Mouse (Mus musculus): ENCODE data around the gene Cdk8.

Cdk8 gene

DNA sequence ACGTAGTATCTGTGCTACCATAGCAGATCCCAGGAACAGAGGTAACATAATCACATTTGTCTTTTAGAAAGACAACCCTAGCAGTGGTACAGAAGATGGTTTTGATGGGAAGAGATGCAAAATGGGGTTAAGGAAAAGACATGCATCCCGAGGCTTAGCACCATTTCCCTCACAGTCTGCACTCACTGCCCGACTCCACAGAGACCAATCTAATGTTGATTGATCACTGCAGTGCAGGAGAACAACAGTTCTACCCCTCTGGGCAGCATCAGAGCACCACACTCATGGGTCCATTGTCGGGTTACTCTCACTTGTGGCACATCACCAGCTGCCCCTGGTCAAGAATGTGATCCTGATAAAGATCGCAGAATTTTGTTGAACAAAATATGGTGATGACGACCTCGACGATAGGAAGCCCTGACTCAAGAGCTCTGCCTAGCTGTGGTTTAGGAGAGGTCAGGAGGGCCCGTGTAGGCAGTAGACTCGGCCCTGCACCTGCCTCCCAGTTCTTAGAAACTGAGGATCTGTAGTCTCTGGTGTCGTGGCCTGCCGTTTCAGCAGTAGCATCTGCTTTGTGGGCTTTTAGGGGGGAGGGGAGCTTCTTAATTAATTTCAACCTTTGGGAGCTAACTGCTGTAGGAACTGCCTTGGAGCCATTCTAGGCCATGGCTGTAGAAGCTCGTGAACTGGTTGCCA is 51.0 kb downstream of the Cdk8 start:
- DNase-seq: no peak

DNA sequence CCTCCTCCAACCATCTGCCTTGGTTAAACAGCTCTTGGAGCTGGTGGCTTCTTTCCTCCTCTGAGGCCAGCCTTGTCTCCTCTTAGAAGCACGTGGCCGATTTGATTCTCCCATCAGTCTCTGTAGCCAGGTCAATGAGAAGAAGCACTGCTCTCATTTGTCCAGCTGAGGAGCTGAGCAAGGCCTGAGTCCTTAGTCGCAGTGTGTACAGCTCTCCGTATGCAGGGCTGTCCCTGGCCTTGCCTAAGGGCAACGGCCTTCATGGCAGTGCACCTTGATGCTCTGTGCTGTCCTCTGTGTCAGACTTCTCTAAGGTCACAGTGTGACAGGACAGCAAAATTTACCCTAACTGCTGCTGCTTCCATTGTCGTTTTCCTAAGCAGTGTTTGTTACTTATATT is 52.9 kb downstream of the Cdk8 start:
- DNase-seq: no peak

DNA sequence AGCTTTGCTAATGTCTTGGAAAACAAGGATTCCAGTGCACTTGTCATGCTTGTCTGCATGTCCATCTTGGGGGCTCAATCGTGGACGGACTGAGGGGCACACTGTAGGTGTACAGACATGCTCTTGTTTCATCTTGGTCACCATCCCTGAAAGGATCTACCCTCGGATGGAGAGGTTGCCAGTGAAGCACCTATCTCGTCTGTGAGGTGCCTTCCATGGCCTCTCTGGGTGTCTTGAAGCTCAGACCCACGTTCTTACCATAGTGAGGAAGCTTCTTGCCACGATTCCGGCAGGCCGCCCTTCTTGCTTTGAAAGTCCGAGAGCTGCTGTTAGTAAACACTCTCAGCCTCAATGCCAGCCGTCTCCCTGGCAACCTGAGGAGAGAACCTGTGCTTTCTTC is 56.4 kb downstream of the Cdk8 start:
- no peak for DNase-seq

DNA sequence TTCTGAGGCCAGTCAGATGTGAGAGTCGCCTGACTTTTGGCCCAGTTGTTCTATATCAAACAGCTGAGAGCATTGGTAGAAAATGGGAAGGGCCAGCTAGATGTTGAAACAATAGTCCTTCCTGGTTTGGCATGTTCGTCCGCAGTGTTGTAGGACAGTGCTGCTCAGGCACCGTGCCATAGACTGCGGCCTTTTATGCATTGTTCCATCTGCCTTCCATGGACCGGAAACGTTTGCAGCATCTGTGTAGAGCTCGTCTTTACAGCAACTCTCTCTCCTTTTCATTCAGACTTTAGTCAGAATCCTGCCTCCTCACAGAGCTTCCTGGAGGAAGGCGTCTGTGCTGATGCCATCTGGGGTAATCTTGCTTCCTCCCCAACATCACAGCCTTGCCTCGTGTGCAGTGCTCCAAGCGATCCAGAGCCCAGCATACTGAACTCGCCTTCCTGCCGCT is 57.0 kb downstream of the Cdk8 start:
- peak; percentile 34 for DNase-seq

DNA sequence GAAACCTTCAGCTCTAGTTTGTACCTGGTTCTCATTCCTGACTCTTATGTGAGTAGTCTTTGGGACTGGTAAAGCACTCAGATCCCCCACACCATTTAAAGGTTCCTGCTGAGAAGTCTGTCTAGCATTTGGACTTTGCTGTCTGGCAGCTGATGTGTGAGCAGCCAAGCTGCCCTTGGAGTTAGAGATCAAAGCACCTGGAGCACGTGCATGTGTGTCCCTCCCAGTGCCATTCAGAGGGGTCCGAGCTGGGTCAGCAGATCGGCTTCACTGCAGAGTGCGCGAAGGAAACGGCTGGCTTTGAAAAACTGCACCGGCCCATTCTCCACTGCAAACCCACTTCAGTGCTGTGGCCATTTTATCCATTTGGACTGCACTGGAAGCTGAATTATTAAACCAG is 58.9 kb downstream of the Cdk8 start:
- DNase-seq: no peak

DNA sequence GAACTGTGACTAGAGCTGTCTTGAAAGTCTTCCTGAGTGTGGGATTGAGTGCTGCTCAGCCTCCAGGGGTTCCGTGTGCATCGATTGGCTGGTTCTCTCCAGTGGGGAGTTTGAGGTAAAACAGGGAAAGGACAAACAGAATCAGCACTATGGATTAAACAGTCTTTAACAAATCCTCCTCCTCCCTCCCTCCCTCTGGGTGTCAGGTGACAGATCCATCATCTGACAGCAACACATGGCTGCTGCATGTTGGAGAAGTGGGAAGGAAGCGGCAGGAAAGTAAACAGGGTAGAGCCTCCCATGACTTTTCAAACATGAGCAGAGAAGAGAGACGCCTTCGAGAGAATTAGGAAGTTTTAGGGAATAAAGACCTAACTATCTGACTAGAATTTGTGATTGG is 59.4 kb downstream of the Cdk8 start:
- no peak for DNase-seq

DNA sequence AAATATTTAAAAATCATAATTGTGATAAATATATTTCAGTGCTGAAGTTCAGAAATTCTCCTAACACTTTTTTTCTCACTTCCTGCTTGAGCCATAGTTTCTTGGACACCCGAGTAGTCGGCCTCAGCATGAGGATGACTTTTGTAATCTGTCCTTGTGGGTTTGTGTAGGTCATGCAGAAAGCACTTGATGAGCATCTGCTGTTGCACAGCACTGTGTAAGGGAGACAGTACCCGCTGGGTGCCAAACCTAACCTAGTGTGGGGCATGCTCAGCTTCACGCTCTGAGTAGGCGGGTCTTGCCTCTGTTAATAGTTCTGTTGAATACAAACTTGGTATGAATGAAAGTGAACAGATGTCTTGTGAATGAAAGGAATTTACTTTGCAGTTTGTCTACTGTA is 60.5 kb downstream of the Cdk8 start:
- no peak for DNase-seq

DNA sequence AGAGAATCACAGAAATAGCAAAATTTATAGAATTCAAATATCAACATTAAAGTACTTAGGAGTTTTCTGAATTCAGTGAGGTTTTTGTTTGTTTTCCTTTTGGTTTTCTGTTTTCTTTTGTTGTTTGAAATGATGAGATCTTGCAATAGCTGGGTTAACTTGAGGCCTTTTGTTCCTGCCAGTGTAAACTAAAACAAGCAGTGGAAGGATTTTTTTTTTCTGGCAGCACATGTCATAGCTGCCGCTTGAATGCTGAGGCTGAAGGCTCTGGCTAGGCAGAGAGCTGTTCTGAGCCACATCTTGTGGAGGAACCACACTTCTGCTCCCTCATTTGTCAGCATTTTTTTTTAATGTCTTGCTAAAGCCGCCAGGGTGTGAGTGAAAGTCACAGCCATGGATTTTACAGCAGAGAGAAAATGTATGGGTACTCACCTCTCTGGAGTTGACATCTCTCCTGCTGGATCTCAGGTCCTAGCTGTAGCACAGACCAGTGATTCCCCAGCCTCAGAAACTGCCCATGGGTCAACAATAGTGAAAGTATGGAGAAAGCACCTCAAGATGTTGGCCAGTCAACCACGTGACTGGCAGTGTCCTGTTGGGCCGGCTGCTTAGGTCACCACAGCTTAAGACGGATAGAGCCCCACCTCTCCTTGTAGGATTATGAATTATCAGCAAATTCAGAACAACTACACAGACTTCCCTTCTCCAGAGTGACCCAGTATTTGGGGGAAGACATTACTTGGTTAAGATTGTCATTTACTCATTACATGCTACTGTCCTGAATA is 62.1 kb downstream of the Cdk8 start:
- DNase-seq: no peak

DNA sequence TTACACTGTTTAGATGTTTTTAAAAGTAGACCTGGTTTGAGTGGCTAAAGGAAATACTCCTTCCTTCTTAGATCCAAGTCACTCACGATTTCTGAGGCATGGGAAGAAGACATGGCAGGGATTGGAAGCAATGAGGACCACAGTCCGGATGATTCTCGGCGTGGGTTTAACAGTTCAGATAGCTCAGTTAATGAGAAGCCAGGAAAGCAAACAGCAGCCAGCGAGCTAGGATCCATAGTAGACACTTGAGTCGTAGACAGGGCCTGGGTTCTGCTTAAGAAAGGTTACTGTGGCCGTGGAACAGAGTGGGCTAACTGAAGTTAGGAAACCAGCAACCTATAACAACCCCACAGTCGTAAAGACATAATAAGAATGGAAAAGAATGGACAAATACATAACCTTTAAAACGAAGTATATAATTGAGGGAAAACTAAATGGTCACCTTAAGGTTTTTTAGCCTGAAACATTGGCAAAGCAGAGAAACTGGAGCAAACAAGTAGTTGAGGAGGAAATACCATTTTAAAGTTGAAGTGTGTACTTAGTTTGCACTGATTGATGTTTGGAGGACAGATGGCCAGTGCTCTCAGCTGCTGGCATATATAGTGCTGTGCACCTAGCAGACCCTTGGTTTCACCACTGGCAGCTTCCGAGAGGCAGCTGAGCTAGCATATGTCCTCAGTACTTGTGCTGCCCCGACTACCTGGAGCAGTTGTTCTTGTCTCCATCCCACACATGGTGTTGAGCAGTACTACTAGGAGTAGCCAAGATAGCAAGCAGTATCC is 63.1 kb downstream of the Cdk8 start:
- DNase-seq: no peak

DNA sequence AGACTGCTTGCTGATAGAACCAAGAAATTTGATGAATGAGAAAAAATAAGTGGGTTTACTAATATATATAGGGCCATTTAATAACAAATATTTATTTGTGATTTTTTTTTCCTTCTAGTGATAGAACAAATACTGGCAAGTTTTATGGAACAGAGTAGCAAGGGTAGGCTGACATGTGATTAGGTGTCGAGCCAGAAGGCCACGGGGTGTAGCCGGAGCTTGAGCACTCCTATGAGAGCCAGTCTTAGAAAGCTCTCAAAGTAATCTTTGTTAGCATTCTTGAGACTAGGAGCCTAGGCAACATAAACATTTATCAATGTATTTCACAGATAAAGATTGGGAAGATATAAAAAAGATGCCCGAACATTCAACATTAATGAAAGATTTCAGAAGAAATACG is 63.8 kb downstream of the Cdk8 start:
- no peak for DNase-seq

DNA sequence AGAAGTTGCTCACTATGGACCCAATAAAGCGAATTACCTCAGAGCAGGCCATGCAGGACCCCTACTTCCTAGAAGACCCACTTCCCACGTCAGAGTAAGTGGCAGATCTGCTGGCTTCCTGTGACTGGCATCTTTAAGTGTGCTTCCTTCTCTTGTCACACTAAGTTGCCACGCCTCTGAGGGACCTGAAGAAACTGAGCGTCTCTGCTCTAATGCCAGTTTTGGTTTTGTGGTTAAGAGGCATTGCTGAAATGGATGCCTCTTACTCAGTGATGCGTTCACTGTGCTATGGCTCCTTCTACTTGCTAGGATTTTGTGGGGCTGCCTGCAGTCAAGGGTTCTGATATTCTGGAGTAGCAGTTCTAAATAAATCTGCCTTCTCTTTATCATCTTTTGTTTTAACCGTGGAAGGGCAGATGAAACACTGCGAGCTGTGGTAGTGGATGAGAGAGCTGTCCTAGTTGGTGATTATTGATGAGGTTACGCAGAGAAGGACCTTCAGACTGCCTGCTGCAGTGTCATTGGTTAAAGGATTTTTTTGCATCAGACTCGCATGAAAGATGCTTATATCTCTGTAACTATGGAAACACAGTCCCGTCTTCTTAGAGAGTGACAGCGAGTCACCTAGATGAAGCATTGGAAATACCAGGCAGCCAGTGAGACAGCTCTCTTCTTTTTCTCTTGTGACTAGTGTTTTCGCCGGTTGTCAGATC is 67.9 kb downstream of the Cdk8 start:
- DNase-seq: no peak

DNA sequence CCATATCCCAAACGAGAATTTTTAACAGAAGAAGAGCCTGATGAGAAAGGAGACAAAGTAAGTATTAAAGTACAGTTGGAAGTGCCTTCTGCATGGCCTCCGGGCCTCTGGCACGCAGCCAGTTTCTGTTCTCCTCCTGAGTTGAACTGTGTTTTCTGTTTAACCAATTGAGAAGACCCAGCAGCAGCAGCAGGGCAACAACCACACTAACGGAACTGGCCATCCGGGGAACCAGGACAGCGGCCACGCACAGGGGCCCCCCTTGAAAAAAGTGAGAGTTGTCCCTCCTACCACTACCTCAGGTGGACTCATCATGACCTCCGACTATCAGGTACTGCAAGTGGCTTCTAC is 68.5 kb downstream of the Cdk8 start:
- DNase-seq: peak; percentile 31

DNA sequence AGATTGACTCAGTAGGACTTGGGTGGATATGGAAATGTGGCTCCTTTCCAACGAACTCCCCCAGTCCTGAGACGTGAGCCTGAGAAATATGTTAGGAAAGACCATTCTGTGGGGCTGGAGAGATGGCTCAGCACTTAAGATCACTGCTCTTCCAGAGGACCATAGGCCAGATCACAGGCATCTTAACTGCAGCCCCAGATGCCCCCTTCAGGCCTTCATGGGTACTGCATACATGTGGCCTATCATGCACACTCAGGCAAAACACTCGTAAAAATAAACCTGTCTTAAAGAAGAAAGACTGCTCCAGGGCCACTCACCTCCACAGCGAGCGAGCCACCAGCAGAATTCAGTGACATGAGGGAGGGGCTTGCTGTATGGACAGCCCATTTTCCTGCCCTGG is 72.4 kb downstream of the Cdk8 start:
- peak; percentile 66 for DNase-seq

DNA sequence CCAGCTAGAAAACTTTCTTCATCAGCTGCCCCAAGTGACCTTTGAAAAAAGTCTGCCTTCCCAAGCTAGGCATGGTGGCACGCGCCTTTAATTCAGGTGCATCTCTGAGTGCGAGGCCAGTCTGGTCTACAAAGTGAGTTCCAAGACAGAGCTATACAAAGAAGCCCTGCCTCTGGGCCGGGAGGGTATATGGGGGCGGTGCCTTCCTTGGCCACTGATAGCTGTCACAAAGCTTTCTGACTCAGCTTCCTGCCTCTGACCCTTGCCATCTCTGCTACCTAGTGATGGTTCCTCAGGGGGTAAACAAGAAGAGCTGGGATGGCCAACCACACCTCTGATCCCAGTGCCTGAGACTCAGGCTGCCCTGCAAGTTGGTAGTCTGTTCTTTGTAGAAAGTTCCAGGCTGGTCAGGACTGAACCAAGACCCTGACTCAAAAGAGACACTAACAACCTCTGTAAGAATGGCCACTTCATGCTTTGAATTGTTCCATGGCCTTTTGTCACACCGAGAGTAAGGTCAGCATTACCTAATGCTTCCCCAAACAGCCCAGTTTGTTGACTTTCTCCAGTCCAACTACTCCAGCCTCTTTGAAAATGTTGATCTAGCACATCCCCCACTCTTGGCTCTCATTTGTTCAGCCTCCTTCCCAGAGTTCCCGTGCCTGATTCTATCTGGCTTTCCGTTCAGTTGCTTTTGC is 76.2 kb downstream of the Cdk8 start:
- no peak for DNase-seq

DNA sequence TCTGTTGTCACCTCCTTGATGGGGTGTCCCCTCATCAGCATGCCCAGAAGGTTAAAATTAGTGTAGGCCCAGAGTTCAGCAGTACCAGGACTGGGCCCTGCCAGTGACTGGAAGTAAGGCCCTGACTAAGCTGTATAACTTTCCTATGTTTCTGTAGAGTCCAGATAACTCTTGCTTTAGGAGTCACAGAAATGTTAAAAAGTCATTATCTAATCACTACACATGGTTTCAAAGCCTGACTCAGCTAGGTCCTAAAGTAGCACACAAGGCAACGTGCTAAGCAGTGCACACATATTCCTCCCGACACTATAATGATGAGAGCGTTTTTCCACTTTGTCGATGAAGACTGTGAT is 76.7 kb downstream of the Cdk8 start:
- DNase-seq: no peak

DNA sequence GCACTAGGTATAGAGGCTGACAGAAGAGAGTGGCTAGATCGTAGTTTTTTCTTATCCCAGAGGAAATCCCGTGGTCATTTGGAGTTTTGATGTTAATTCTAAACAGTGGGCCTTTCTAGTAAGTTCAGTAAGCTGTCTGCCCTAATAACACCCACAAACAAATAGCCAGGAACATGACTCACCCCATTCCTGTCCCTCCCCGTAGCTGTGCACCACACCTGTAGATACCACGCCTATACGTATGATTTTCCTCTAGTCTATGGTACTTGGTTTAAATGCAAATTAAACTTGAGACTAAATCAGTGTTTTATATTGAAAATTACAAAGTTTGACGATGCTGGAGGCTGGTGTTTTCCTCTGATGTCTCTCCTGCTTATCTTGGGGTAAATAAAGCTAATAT is 83.5 kb downstream of the Cdk8 start:
- DNase-seq: no peak

DNA sequence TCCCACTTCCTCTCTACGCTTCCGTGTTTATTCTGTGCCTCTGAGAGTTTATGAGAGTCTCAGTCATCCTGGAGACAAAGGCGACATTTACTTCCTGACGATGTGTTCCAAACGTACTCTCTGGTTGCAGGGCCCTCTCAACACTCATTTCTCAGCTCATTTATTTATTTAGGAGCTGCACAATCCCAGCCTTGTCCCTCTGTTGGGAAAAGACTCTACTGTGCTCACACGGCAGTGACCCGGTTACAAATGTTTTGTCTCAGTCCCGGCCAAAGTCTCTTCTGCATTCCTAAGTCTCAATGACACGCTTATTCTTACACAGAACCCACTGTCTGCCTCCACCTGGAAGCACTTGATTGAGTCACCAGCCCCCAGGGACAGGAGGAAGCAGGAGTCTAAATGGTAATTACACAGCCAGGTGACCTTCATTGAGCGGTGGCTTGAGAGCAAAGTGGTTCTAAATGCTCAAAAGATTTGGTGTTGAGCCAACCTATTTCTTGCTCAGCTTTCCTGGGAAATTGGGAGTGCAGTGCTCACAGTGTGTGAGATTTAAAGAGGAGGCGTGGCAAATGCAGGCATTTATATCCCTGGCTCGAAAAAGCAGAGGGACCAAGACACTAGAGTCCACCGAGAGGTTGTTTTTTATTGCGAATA is 84.4 kb downstream of the Cdk8 start:
- no peak for DNase-seq

DNA sequence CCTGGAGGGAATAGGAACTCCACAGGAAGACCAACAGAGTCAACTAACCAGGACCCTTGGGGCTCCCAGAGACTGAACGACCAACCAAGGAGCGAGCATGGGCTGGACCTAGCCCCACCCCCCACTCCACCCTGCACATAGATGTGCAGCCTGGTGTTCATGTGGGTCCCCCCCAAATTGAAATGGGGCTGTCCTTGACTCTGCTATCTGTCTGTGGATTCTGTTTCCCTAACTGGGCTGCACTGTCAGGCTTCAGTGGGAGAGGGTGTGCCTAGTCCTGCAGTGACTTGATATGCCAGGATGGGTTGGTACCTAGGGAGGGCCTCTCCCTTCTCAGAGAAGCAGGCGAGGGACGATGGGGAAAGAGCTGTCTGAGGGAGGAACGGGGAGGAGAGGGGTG is 85.3 kb downstream of the Cdk8 start:
- DNase-seq: no peak

DNA sequence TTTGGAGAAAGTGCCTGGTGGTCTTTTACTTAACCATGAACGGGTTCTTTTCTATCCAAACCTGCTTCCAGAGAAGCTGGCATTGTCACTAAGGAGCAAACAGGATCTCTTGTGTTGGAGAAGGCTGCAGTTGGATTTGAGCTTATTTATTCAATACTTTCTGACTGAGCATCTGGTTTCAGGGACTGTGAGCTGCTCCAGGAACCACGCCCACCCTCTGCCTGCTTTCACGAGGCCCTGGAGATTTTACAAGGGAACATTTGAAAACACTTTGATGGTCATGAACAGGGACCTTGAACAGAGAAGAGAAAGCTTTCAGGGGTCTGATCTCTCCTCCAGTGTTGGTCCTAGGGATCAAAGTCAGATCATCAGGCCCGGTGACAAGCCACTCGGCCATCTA is 87.0 kb downstream of the Cdk8 start:
- DNase-seq: no peak

DNA sequence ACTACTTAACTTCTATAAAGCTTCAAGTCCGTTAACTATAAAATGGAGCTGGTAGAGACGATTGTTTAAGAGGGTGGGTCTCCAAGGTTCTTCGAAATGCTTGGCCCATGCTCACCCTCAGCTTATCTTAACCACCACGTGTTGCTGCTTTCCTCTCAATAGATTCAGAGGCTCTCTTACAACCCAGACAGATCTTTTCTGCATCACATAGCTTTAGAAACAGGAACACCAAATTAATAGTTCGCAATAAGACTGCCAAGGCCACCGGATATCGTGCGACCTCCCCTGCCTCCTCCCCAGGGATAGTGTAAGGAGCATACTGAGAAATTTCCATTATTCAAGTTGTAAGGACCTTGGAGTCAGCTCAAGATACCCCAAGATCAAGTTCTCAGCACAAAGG is 87.4 kb downstream of the Cdk8 start:
- DNase-seq: no peak

DNA sequence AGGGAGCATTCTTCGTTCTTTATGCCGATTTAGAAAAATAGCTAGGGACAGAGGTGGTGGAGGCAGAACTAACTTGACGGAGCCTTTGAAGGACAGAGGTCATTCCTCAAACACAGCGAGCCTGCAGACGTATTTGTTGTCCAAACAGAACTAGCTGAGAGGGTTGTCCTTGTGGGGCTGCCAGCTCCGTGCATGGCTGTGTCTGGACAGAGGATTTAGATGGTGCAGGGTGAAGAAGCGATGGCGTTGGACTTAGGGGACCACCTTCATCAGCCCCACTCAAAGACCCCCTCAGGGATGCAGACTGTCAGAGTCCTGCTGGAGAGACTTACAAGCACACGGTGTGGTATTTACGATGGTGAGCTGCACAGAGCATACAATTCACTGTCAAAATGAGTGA is 97.9 kb downstream of the Cdk8 start:
- no peak for DNase-seq

DNA sequence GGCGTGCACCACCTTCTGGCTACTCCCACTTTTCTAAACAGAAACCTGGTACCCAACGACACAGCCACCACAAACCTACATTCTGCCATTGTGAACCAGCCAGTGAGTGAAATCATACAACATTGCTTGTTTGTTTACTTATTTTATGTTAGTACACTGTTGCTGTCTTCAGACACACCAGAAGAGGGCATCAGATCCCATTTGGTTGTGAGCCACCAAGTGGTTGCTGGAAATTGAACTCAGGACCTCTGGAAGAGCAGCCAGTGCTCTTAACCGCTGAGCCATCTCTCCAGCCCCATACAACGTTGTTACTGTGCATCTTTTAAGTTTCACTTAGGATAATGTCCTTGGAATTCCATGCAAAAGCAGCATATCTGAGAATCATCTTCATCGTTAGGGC is 98.5 kb downstream of the Cdk8 start:
- DNase-seq: no peak

All from cerebellum, adult 9-11 months (tissue).